Comparison of ENCODE assay signal across 8 mouse cellular contexts in the genomic region with DNA sequence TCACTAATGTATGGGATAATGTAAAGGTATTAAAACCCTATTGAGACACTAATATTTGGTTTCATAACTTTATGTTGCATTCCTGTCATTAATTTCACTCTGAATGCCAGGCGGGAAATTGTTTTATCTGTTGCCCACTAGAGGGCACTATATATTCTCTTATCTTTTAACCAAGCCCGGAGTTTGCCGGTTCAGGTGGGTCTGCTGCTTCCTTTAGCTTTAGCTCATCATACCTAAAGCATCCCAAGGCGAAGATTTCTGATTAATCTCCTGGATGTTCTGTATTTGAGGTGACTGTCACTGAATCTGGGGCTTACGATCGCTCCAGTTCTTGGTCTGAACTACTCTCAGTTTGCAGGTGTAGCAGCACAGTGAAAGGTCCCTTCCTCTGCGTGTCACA. TPM values are rescaled to one million over a fixed set of nuclear protein-coding genes. Genes with fewer than 3 reads are reported as not detected.
DNase-seq lines count a peak whose midpoint lies in the region; ATAC-seq and TF ChIP-seq lines count a peak whose summit lies in the region.
"Had no signal": no experiment of that assay in that cellular context is flagged by ENCODE, and none has a peak within 500 bp of the region (broad histone marks: within the 10 kb centered on the region; RNA-seq: fewer than 3 reads in every experiment).

No protein-coding gene starts in this region.

- ATAC-seq in erythroid progenitor cell, adult 5-6 weeks (replicated peaks; ENCODE audit: low FRiP score, poor library complexity, severe bottlenecking) = no peak

- no peak for TF ChIP-seq POLR2A in brain, embryonic 14.5 days (IDR thresholded peaks at IDR 0.05; ENCODE audit: borderline replicate concordance, extremely low read depth, insufficient read depth, insufficient read length, poor library complexity, severe bottlenecking)

- peak; percentile 53; the same call in 1 of the 2 replicates for TF ChIP-seq CTCF in brain, embryonic 14.5 days (IDR thresholded peaks at IDR 0.05; ENCODE audit: borderline replicate concordance, extremely low read depth, insufficient read depth, insufficient read length)

- DNase-seq in layer of hippocampus, adult 11-12 months (ENCODE audit: low spot score) = peak; percentile 26
- no peak for DNase-seq in layer of hippocampus, adult 9-11 months
- peak; percentile 32 for DNase-seq in ES-CJ7 (ENCODE audit: low read depth, low spot score)
- peak; percentile 72 for DNase-seq in brain, embryonic 14.5 days (ENCODE audit: low read depth)
- peak; percentile 16 for DNase-seq in kidney, postnatal 14 days
- no peak for DNase-seq in right cerebral cortex, adult 18-20 months

RNA-seq across cellular contexts. Expression of gene Snx18, which starts 20.6 kb away (rescaled TPM):
- polyA plus RNA-seq in brain, embryonic 14.5 days (2012; rRNA removed) = 9.5 and 14.2 TPM in 2 replicates
- 5.8 and 6.3 TPM in 2 replicates for total RNA-seq in erythroid progenitor cell, adult 5-6 weeks (2015; ENCODE audit: low replicate concordance)
- total RNA-seq in erythroid progenitor cell, adult 5-6 weeks (2017; ENCODE audit: low replicate concordance) = 5.7 and 8.2 TPM in 2 replicates

RNA-seq across cellular contexts. Expression of gene Hspb3, which starts 24.6 kb away (rescaled TPM):
- polyA plus RNA-seq in brain, embryonic 14.5 days (2012; rRNA removed) = 0.11 and 0.44 TPM in 2 replicates
- not detected in 2 replicates for total RNA-seq in erythroid progenitor cell, adult 5-6 weeks (2015; ENCODE audit: low replicate concordance)
- total RNA-seq in erythroid progenitor cell, adult 5-6 weeks (2017; ENCODE audit: low replicate concordance) = not detected in 2 replicates
- polyA plus RNA-seq: stomach, embryonic 14.5 days had no signal

Comparison
In these comparisons a context has a peak if more than half of its experiments do, and no peak if none do; other contexts are left out.
1. DNase-seq: peak in layer of hippocampus, adult 11-12 months (single experiment), ES-CJ7 (single experiment), brain, embryonic 14.5 days (single experiment) and kidney, postnatal 14 days (single experiment); none in layer of hippocampus, adult 9-11 months (single experiment) and right cerebral cortex, adult 18-20 months (single experiment).